20 mouse cellular contexts compared by ENCODE assay signal in genomic region chr9:13558811-13559372, GRCm38 (mm10).
DNase-seq lines count a peak whose midpoint lies in the region; ATAC-seq and TF ChIP-seq lines count a peak whose summit lies in the region.
"Had no signal": no experiment of that assay in that cellular context is flagged by ENCODE, and none has a peak within 500 bp of the region (broad histone marks: within the 10 kb centered on the region; RNA-seq: fewer than 3 reads in every experiment).

No protein-coding gene starts in this region.

- no peak overlapping the region for H3K9ac ChIP-seq in neural tube, embryonic 11.5 days (ENCODE audit: low read length)
- no peak overlapping the region for H3K9ac ChIP-seq in neural tube, embryonic 13.5 days
- H3K9ac ChIP-seq: forebrain, postnatal 0 days; heart, embryonic 15.5 days had no signal

- peak overlapping the region; percentile 60 for H3K27ac ChIP-seq in kidney, adult 2 months (ENCODE audit: insufficient read depth, low read depth, low read length)
- no peak overlapping the region for H3K27ac ChIP-seq in neural tube, embryonic 11.5 days (ENCODE audit: low read depth, low read length)
- H3K27ac ChIP-seq in neural tube, embryonic 13.5 days (replicated peaks): 0 out of 2 replicates have a peak overlapping the region, but pooled peaks have one; percentile 5
- H3K27ac ChIP-seq: forebrain, embryonic 10.5 days; heart, embryonic 15.5 days had no signal

- 25% methylated on average over 4 of the region's 4 CpGs for WGBS in kidney, adult 2 months
- 24% methylated on average over 4 of the region's 4 CpGs for whole genome bisulfite sequencing in neural tube, embryonic 11.5 days
- WGBS in neural tube, embryonic 13.5 days: 23% methylated on average over 4 of the region's 4 CpGs

- ATAC-seq in neural tube, embryonic 11.5 days (ENCODE audit: insufficient read depth, low FRiP score, low TSS enrichment): 0 out of 2 replicates have a peak, but pooled peaks have one; percentile 42
- no peak for ATAC-seq in neural tube, embryonic 13.5 days (ENCODE audit: low read depth)
- ATAC-seq: activated CD4-positive, CD25-positive, alpha-beta regulatory T cell, adult 4 months; forebrain, postnatal 0 days had no signal

- DNase-seq in kidney, adult 2 months: peak; percentile 31
- no peak for DNase-seq in kidney, postnatal 25 days
- DNase-seq in neural tube, embryonic 11.5 days (ENCODE audit: low spot score): no peak
- no peak for DNase-seq in neural tube, embryonic 10.5 days (ENCODE audit: extremely low spot score, low spot score)
- no peak for DNase-seq in spleen, adult 18-20 months
- DNase-seq in layer of hippocampus, postnatal 10 days (ENCODE audit: low spot score in 2 of 2): no peak
- DNase-seq: adrenal gland, postnatal 14 days; cerebellum, adult 11 months; cerebellum, postnatal 10 days; forebrain, postnatal 0 days; kidney, postnatal 36 days; liver; lung, postnatal 14 days; midbrain, embryonic 14.5 days; right cerebral cortex, postnatal 4 days; thymus, postnatal 25 days had no signal

- H3K4me2 ChIP-seq in neural tube, embryonic 11.5 days (ENCODE audit: low read depth): no peak overlapping the region
- no peak overlapping the region for H3K4me2 ChIP-seq in neural tube, embryonic 13.5 days
- H3K4me2 ChIP-seq: heart, embryonic 15.5 days had no signal

- H3K4me3 ChIP-seq in kidney, adult 2 months (ENCODE audit: insufficient read depth, low read depth, low read length): no peak overlapping the region
- no peak overlapping the region for H3K4me3 ChIP-seq in neural tube, embryonic 11.5 days (ENCODE audit: low read depth, low read length)
- H3K4me3 ChIP-seq in neural tube, embryonic 13.5 days: no peak overlapping the region
- H3K4me3 ChIP-seq: forebrain, embryonic 10.5 days; heart, embryonic 15.5 days had no signal

- no peaks in the 10 kb centered on the region for H3K27me3 ChIP-seq in kidney, adult 2 months (replicated peaks; ENCODE audit: control insufficient read depth, insufficient read depth, low read length)
- no peaks in the 10 kb centered on the region for H3K27me3 ChIP-seq in neural tube, embryonic 11.5 days (ENCODE audit: control insufficient read depth, insufficient read depth, low read length)
- no peaks in the 10 kb centered on the region for H3K27me3 ChIP-seq in neural tube, embryonic 13.5 days
- H3K27me3 ChIP-seq: heart, embryonic 15.5 days had no signal

- H3K9me3 ChIP-seq in neural tube, embryonic 11.5 days (ENCODE audit: control insufficient read depth, low read length): no peaks in the 10 kb centered on the region
- H3K9me3 ChIP-seq in neural tube, embryonic 13.5 days: no peaks in the 10 kb centered on the region
- H3K9me3 ChIP-seq: forebrain, embryonic 10.5 days; heart, embryonic 15.5 days had no signal

- peaks cover 14% of the 10 kb centered on the region for H3K4me1 ChIP-seq in kidney, adult 2 months (ENCODE audit: control insufficient read depth, insufficient read depth, low read length)
- H3K4me1 ChIP-seq in neural tube, embryonic 11.5 days (ENCODE audit: control insufficient read depth, insufficient read depth, low read length): peaks cover 9% of the 10 kb centered on the region; the same call in 1 of the 2 replicates
- peaks cover 42% of the 10 kb centered on the region for H3K4me1 ChIP-seq in neural tube, embryonic 13.5 days (replicated peaks)

- TF ChIP-seq POLR2A in kidney, adult 2 months (IDR thresholded peaks at IDR 0.05; ENCODE audit: low read depth, low read length): no peak

- no peaks in the 10 kb centered on the region for H3K36me3 ChIP-seq in kidney, adult 2 months (ENCODE audit: control insufficient read depth, insufficient read depth, low read length)
- no peaks in the 10 kb centered on the region; the same call in 1 of the 2 replicates for H3K36me3 ChIP-seq in neural tube, embryonic 11.5 days (ENCODE audit: control insufficient read depth, insufficient read depth, low read length)
- H3K36me3 ChIP-seq in neural tube, embryonic 13.5 days: no peaks in the 10 kb centered on the region
- H3K36me3 ChIP-seq: forebrain, embryonic 10.5 days; heart, embryonic 15.5 days had no signal

- TF ChIP-seq CTCF in kidney, adult 2 months (conservative IDR thresholded peaks at IDR 0.05; ENCODE audit: insufficient read depth, insufficient read length, low read depth, low read length): no peak
